Mouse (Mus musculus) megakaryocyte, adult 5-6 weeks (primary cell): ENCODE results near the gene Ntrk3. TPM values are rescaled to one million over a fixed set of nuclear protein-coding genes. Genes with fewer than 3 reads are reported as not detected.

Experiments used
- ATAC-seq: 2 replicates; pipeline ENCODE4 v1.8.0; 2016; ENCODE audit warnings: mild to moderate bottlenecking, inconsistent platforms; ENCODE audit not compliant: poor library complexity, severe bottlenecking
- total RNA-seq, 2 experiments: library from RNA; stranded (forward) in 1 of 2; stranded (reverse) in 1 of 2; fragments of 153-499, 151-499 nt in 1 of 2; fragments of 221-1000, 200-1000 nt in 1 of 2; gene quantifications; 2 replicates each; pipeline versions ENCODE4 v1.2.3 to v1.2.4; 2015 to 2017

Gene Ntrk3
- total RNA-seq, 2 experiments from 2014 or later, result not detected

DNA sequence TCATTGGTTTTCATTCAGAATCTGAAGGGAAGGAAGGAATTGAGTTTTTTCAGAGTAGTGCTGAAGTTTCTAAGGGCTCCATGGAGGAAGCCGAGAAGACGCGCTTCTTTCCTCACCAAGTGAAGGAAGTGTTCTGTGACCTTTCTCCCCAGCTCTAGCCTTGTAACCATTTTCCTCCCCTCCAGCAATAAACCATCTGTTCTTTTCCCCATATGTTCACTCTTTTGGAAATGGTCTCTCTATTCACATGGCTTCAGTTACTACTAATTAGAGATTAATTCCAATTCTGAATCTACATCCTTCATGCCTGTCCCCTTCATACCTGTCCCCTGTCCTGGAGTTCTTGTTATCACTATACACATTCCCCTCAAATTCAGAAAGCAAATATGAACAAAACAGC, 209.8 kb downstream of the Ntrk3 start:
- no peak for ATAC-seq

GRCm38 (mm10) chr7:78527564-78527963, 210.2 kb downstream of the Ntrk3 start:
- no peak for ATAC-seq

GRCm38 (mm10) chr7:78520243-78520927, 217.4 kb downstream of the Ntrk3 start:
- no peak for ATAC-seq

- ATAC-seq, result no peak
Measured at GRCm38 (mm10) chr7:78519689-78520088, 218.1 kb downstream of the Ntrk3 start.

DNA sequence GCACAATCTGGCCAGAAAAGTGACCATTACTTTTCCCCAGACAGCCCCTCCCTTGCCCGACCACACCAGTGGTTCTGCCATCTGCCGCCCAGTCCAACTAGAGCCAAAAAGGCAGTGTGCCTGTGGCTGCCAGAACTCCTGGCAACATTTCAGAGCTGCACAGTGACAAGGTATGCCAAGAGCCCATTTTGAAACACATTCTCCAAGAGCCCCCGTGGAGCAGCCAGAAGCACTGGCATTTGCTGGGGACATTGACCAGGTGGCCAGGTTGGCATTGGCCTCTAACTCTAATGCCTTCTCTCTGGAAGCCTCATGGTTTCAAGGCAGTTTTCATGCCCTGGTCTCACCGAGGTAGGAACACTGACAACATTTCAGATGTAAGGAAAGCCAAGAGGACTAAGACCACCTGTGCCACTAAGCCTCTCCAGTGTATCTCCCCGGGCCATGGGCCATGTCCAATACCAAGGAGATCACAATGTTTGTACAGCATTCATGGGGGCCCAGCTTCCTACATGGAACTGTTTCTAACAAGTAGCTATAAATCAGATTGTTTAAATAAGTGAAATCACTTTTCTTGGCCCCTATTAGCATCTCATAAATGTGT, 218.9 kb downstream of the Ntrk3 start:
- no peak for ATAC-seq

GRCm38 (mm10) chr7:78515042-78515609, 222.7 kb downstream of the Ntrk3 start:
- ATAC-seq, result no peak

DNA sequence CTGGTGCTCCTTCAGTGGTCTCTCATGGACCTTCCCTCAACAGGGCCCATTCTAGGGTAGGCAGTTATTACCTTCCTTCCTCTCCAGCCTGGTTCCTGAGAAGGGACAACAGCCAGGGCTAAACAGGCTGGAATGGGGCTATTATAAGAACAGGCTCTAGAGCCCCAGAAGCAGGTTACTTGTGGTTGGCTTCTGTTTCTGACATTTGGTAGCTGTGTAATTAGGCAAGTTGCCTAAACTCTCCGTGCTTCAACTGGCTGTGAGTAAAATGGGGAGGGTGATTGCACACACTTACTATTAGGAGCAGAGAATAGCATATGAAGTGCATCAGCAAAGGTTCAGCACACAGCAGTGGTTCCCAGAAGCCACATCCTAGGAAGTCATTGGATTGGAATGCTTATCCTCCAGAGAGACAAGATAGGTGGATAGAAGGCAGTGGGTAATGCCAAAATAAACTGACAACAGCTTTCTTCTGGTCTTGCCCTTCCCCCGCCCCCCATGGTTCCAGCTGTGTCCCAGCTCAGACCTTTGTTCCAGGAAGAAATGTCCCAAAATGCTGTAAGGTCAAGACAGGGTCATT, 230.7 kb downstream of the Ntrk3 start:
- ATAC-seq, result no peak

DNA sequence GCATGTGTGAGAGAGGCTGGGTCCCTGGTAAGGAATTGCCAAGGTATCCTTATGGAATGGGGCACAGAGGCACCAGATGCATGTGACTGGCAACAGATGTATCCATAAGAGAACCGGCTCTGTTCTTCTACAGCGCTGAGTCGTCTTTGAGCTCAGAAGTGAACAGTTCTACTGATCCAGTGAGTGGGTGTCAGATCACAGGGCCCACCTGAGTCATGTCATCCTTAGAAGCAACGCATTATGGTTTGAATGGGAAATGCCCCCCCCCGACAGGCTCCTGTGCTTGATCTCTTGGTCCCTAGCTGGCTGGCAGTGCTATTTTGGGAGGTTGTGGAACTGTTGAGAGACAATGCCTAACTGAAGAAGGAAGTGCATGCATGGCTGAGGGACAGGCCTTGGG, 236.9 kb downstream of the Ntrk3 start:
- ATAC-seq, result no peak

GRCm38 (mm10) chr7:78499970-78500369, 237.8 kb downstream of the Ntrk3 start:
- ATAC-seq, result no peak

- ATAC-seq, result no peak
Measured at GRCm38 (mm10) chr7:78498356-78498755, 239.5 kb downstream of the Ntrk3 start.

- no peak for ATAC-seq
Measured at GRCm38 (mm10) chr7:78497819-78498218, 240.0 kb downstream of the Ntrk3 start.

- no peak for ATAC-seq
Measured at GRCm38 (mm10) chr7:78493591-78493990, 244.2 kb downstream of the Ntrk3 start.

DNA sequence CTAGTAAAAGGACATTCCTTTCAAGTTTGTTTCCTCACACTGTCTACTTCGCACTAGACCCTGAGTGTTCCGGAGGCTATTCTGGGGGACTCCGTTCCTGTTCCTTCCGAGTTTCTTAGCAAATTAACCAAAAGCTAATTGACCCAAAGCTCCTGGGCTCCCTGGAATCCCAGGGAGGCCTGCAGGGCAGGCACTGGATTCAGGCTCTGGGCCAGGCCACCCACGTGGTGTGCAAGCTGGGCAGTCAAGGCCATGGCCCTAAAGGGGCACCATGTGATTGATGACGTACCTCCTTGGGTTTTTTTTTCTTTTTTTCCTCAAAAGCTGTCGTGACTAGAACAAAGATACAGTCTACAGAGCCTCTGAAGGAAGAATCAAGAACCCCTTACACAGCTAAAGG, 246.6 kb downstream of the Ntrk3 start:
- ATAC-seq, result no peak

DNA sequence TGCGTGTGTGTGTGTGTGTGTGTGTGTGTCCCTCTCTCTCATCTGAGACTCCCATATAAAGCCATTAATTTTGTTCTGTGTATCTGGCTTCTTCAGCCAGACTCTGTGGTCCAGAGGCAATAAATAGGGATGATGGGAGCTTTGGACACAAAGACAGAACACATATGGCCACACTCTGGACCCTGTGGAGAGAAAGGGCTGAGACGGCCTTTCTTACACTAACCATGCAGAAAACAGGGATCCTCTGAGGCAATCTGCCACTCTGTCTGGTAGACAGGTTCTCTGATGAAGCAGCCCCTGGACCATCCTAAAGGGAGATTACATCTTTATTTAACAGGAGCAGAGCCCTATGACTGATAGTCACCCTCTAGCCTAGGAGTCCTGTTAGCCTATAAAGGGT, 253.5 kb downstream of the Ntrk3 start:
- no peak for ATAC-seq

DNA sequence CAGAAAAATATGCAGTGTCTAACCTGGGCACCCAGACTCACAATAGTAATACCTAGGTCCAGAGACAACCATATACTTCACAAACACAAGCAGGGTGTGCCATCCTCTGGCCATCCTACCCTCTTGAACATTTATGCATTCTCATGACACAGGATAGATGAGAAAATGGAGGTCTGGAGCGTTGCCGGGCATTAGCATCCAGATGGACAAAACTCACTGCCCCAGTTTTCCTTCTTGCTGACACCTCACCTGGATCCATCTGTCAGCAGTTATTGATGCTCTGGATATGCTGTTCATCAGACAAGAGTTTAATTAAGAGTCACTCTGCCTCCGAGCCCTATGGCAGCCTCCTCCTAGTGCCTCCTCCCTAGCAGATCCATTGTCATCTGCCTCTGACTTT, 254.1 kb downstream of the Ntrk3 start:
- ATAC-seq, result no peak

- ATAC-seq, result no peak
Measured at GRCm38 (mm10) chr7:78483061-78483460, 254.8 kb downstream of the Ntrk3 start.

DNA sequence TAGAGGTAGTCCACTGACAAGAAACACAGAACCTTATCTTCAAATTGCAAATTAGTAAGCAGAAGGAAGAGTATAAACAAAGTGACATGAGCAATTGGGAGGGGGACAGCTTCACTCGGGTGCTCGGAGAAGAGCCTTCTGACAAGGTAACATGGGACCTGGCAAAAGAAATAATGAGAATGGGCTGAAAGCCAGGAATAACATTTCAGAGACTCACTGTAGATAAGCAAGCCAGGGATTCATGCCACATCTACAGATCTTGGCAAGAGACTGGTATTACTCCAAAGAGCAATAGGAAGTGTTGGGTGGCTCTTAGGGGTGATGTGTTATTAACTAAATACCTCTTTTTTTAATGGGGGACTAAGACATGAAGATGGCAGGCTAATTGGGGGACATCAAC, 258.9 kb downstream of the Ntrk3 start:
- no peak for ATAC-seq

DNA sequence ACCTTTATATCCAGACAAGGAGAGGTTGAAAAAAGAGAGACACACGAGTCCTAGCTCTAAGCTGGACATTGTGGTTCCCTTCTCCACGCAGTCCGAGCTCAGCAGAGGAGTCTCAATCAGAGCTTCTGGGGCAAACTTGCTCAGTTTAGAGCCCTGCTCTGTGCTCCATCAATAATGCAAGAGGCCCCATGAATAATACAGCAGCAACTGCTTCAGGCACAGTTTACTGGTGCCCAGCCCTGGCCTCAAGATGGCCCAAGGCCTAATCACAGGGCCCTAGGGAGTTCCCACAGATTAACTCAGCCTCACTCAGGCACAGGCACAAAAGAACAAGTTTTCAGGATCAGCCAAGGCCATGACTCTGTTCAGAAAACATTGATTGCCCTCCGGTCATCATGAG, 266.1 kb downstream of the Ntrk3 start:
- no peak for ATAC-seq

- no peak for ATAC-seq
Measured at GRCm38 (mm10) chr7:78471270-78471669, 266.5 kb downstream of the Ntrk3 start.

DNA sequence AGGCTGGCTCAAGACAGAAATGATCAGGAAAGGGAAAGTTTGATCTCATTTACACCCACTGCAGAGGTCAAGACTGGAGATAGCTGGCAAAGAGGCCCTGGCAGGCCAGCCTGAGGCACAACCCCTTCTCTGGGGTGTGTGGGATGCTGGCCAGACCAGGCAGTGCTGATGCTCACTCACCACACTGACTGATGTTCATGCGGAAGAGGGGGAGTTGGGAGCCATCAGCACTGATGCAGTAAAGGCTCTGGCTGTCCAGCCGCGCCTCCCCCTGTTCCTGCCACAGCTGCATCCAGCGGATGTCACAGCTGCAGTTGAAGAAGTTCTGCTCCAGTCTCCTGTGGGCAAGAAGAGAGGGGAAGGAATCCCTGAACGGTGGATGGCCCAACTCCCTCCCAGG, 275.2 kb downstream of the Ntrk3 start:
- ATAC-seq, result no peak

- ATAC-seq, result no peak
Measured at GRCm38 (mm10) chr7:78459021-78459420, 278.8 kb downstream of the Ntrk3 start.

- ATAC-seq, result no peak
Measured at GRCm38 (mm10) chr7:78451666-78452065, 286.1 kb downstream of the Ntrk3 start.
